Mouse (Mus musculus) left cerebral cortex, postnatal 36 days (tissue): ENCODE data around the gene Uts2r. TPM values are rescaled to one million over a fixed set of nuclear protein-coding genes. Genes with fewer than 3 reads are reported as not detected.

Source experiments
- total RNA-seq, 2 experiments: library from RNA; stranded (reverse); gene quantifications; 2 replicates each; pipeline ENCODE4 v1.2.3; 2021

Gene Uts2r
- total RNA-seq, 2 experiments from 2014 or later, result not detected

Other genes starting within 250 kb of the Uts2r start
- gene Ccdc57, start 227.4 kb upstream of the Uts2r start, total RNA-seq, result 10 to 100 TPM in 1 of 2 experiments, 1 to 10 TPM in 1; 6.2 to 10.7 TPM
- gene Slc16a3, start 211.8 kb upstream of the Uts2r start, total RNA-seq, result 1 to 10 TPM; 3.5 to 5.5 TPM
- gene Csnk1d, start 168.9 kb upstream of the Uts2r start, total RNA-seq, result 100 to 1,000 TPM; 113 to 115 TPM
- gene Cd7, start 120.9 kb upstream of the Uts2r start, total RNA-seq, result 1 to 10 TPM; 2.1 TPM
- not detected for gene Sectm1b, start 96.7 kb upstream of the Uts2r start, total RNA-seq
- not detected for gene Sectm1a, start 79.1 kb upstream of the Uts2r start, total RNA-seq
- not detected for gene Tex19.2, start 41.6 kb upstream of the Uts2r start, total RNA-seq
- gene Tex19.1, start 14.1 kb upstream of the Uts2r start, total RNA-seq, result not detected
- gene Hexdc, start 44.2 kb downstream of the Uts2r start, total RNA-seq, result 10 to 100 TPM; 24.5 to 28.6 TPM
- gene Ogfod3, start 44.4 kb downstream of the Uts2r start, total RNA-seq, result 1 to 10 TPM; 7.9 to 8.0 TPM
- 10 to 100 TPM; 20.4 to 27.7 TPM for gene Cybc1, start 69.1 kb downstream of the Uts2r start, total RNA-seq
- gene Narf, start 77.0 kb downstream of the Uts2r start, total RNA-seq, result 10 to 100 TPM; 48.1 to 62.7 TPM
- 10 to 100 TPM; 85.1 to 89.9 TPM for gene Foxk2, start 99.7 kb downstream of the Uts2r start, total RNA-seq
- gene Wdr45b, start 194.2 kb downstream of the Uts2r start, total RNA-seq, result 10 to 100 TPM; 60.4 to 62.2 TPM
- gene Rab40b, start 228.0 kb downstream of the Uts2r start, total RNA-seq, result 10 to 100 TPM; 48.5 to 51.5 TPM